Mouse (Mus musculus) neural tube, embryonic 11.5 days (tissue): Measurements from ENCODE around the gene Gm10128. TPM values are rescaled to one million over a fixed set of nuclear protein-coding genes. Genes with fewer than 3 reads are reported as not detected.
A peak's percentile ranks its signal among the peaks of the same experiment; 100 is the strongest.
"Not testable (repeated sequence)": the region's sequence is repeated elsewhere in the genome, so short reads cannot be mapped to it uniquely, and the experiment has no call there.

Source experiments
- ATAC-seq: fragments of 200-750 bp; cut with Nextera tagmentation; 2 replicates; pipeline ENCODE4 v1.8.0; 2017; ENCODE audit warnings: moderate number of reproducible peaks, mild to moderate bottlenecking, moderate TSS enrichment, moderate library complexity; ENCODE audit not compliant: insufficient read depth, low FRiP score, low TSS enrichment
- DNase-seq: peaks from one replicate; pipeline ENCODE4 v3.0.0-alpha.2; 2015; ENCODE audit warnings: low spot score
- H3K27ac ChIP-seq: fragments of 300-500 bp; sonication (generic); 2 replicates; pipeline ENCODE4 v1.5.1; 2014; ENCODE audit warnings: low read depth, mild to moderate bottlenecking, low read length
- H3K27me3 ChIP-seq: fragments of 300-500 bp; sonication (generic); 2 replicates; pipeline ENCODE4 v1.6.1; 2014; ENCODE audit warnings: mild to moderate bottlenecking, low read length, mixed read lengths; ENCODE audit not compliant: control insufficient read depth, insufficient read depth
- H3K36me3 ChIP-seq: fragments of 300-500 bp; sonication (generic); 2 replicates; pipeline ENCODE4 v1.6.1; 2014; ENCODE audit warnings: mild to moderate bottlenecking, low read length, moderate library complexity, mixed read lengths; ENCODE audit not compliant: control insufficient read depth, insufficient read depth
- H3K4me1 ChIP-seq: fragments of 300-500 bp; sonication (generic); 2 replicates; pipeline ENCODE4 v1.6.1; 2014; ENCODE audit warnings: low read length, mixed read lengths; ENCODE audit not compliant: control insufficient read depth, insufficient read depth
- H3K4me2 ChIP-seq: fragments of 300-500 bp; sonication (generic); 2 replicates; pipeline ENCODE4 v1.6.1; 2014; ENCODE audit warnings: low read depth, mild to moderate bottlenecking, moderate library complexity
- H3K4me3 ChIP-seq: fragments of 300-500 bp; sonication (generic); 2 replicates; pipeline ENCODE4 v1.5.1; 2014; ENCODE audit warnings: low read depth, low read length
- H3K9ac ChIP-seq: fragments of 300-500 bp; sonication (generic); 2 replicates; pipeline ENCODE4 v1.6.1; 2014; ENCODE audit warnings: mild to moderate bottlenecking, low read length
- H3K9me3 ChIP-seq: fragments of 300-500 bp; sonication (generic); 2 replicates; pipeline ENCODE4 v1.6.1; 2016; ENCODE audit warnings: low read length; ENCODE audit not compliant: control insufficient read depth
- WGBS: fragments of 180-500 bp; shearing (Covaris S2); extraction: QIAGEN DNeasy Blood & Tissue Kit; methylation state at CpG from one replicate; pipeline ENCODE4 v1.1.7; 2014; 5-methylcytosine and 5-hydroxymethylcytosine counted together
- polyA plus RNA-seq: library from polyadenylated mRNA; unstranded; fragments of >200 nt; fragmentation: Nextera tagmentation; extraction: Ambion mirVana; gene quantifications from 2 replicates; pipeline ENCODE4 v1.2.1, GENCODE M21; 2014

Gene Gm10128
- not detected in 2 replicates for polyA plus RNA-seq

GRCm38 (mm10) chr14:7643872-7644271 lies at the start of gene Gm10128:
Gm10128 (minus strand) TSS chr14:7643972.
- no CpG with 5 or more reads among the region's 2 CpGs for WGBS
- not testable (repeated sequence) for ATAC-seq, H3K27ac ChIP-seq, DNase-seq, H3K36me3 ChIP-seq, H3K27me3 ChIP-seq, H3K4me2 ChIP-seq, H3K9ac ChIP-seq, H3K9me3 ChIP-seq, H3K4me1 ChIP-seq, H3K4me3 ChIP-seq

- H3K4me2 ChIP-seq, H3K36me3 ChIP-seq, DNase-seq, H3K4me3 ChIP-seq, H3K27me3 ChIP-seq, H3K27ac ChIP-seq, H3K4me1 ChIP-seq, ATAC-seq, H3K9ac ChIP-seq, H3K9me3 ChIP-seq: not testable (repeated sequence)
- 62% methylated on average over 5 of the region's 5 CpGs for WGBS
Measured at GRCm38 (mm10) chr14:7681170-7681569, 37.4 kb upstream of the Gm10128 start.

- not testable (repeated sequence) for H3K27me3 ChIP-seq, DNase-seq, H3K9me3 ChIP-seq, H3K27ac ChIP-seq, H3K9ac ChIP-seq, H3K4me1 ChIP-seq, ATAC-seq, H3K4me3 ChIP-seq, H3K36me3 ChIP-seq, H3K4me2 ChIP-seq
- WGBS, result 65% methylated on average over 2 of the region's 2 CpGs
Measured at GRCm38 (mm10) chr14:7662491-7662890, 18.7 kb upstream of the Gm10128 start.

GRCm38 (mm10) chr14:7658101-7659074 lies 14.6 kb upstream of the Gm10128 start:
- peak; percentile 12 for DNase-seq
- not testable (repeated sequence) for H3K27ac ChIP-seq, H3K4me1 ChIP-seq, H3K27me3 ChIP-seq, H3K36me3 ChIP-seq, H3K9ac ChIP-seq, ATAC-seq, H3K9me3 ChIP-seq
- WGBS, result under 1% methylated on average over 22 of the region's 76 CpGs
- Histone ChIP-seq H3K4me3 (peak overlapping the region; percentile 28), H3K4me2 (peak overlapping the region; percentile 43)

- H3K27me3 ChIP-seq, H3K4me1 ChIP-seq, H3K9ac ChIP-seq, DNase-seq, ATAC-seq, H3K36me3 ChIP-seq, H3K4me2 ChIP-seq, H3K9me3 ChIP-seq, H3K27ac ChIP-seq, H3K4me3 ChIP-seq: not testable (repeated sequence)
- 13% methylated on average over 7 of the region's 10 CpGs for WGBS
Measured at GRCm38 (mm10) chr14:7657456-7657855, 13.7 kb upstream of the Gm10128 start.

- not testable (repeated sequence) for H3K4me3 ChIP-seq, H3K27ac ChIP-seq, H3K36me3 ChIP-seq, H3K27me3 ChIP-seq, H3K4me1 ChIP-seq, H3K4me2 ChIP-seq, H3K9ac ChIP-seq, ATAC-seq, H3K9me3 ChIP-seq, DNase-seq
- WGBS, result no CpG with 5 or more reads among the region's 2 CpGs
Measured at GRCm38 (mm10) chr14:7595492-7595891, 48.3 kb downstream of the Gm10128 start, which contains the start of gene Gm10338. Gm10338 (minus strand) TSS chr14:7595592.

Other genes starting within 250 kb of the Gm10128 start
- not detected in 2 replicates for gene Gm3755, start 193.1 kb downstream of the Gm10128 start, polyA plus RNA-seq
- gene Gm3752, start 160.2 kb downstream of the Gm10128 start, polyA plus RNA-seq, result 2.6 TPM in 2 replicates
- 0.89 and 1.2 TPM in 2 replicates for gene Gm3558, start 75.4 kb downstream of the Gm10128 start, polyA plus RNA-seq
- gene Gm10338, start 48.4 kb downstream of the Gm10128 start, polyA plus RNA-seq, result not detected in 2 replicates
- gene Gm26661, start 147.6 kb upstream of the Gm10128 start, polyA plus RNA-seq, result not detected in 2 replicates
- gene Flnb, start 174.0 kb upstream of the Gm10128 start, polyA plus RNA-seq, result 14.4 and 15.5 TPM in 2 replicates